Mouse (Mus musculus): ENCODE measurements around the gene Myo5c.

Myo5c gene

GRCm38 (mm10) chr9:75231841-75232746, at the start of gene Myo5c:
Gene Myo5c, plus strand, starts transcription at chr9:75232020.
- no peak for DNase-seq (ENCODE audit: low spot score in 2 of 2)

GRCm38 (mm10) chr9:75187646-75188260, 44.1 kb upstream of the Myo5c start:
- no peak for DNase-seq (ENCODE audit: low spot score in 2 of 2)

- DNase-seq (ENCODE audit: low spot score in 2 of 2) = no peak
Observed at GRCm38 (mm10) chr9:75193858-75194257, 38.0 kb upstream of the Myo5c start.

GRCm38 (mm10) chr9:75196335-75196734, 35.5 kb upstream of the Myo5c start:
- DNase-seq (ENCODE audit: low spot score in 2 of 2) = peak in 1 of 2 experiments; percentile 5

- peak; percentile 11 for DNase-seq (ENCODE audit: low spot score in 2 of 2)
Observed at GRCm38 (mm10) chr9:75197297-75197696, 34.5 kb upstream of the Myo5c start.

GRCm38 (mm10) chr9:75201506-75201905, 30.3 kb upstream of the Myo5c start:
- DNase-seq (ENCODE audit: low spot score in 2 of 2) = no peak

GRCm38 (mm10) chr9:75202036-75202435, 29.8 kb upstream of the Myo5c start:
- no peak for DNase-seq (ENCODE audit: low spot score in 2 of 2)

GRCm38 (mm10) chr9:75209246-75209645, 22.6 kb upstream of the Myo5c start:
- no peak for DNase-seq (ENCODE audit: low spot score in 2 of 2)

GRCm38 (mm10) chr9:75210269-75210668, 21.6 kb upstream of the Myo5c start:
- no peak for DNase-seq (ENCODE audit: low spot score in 2 of 2)

GRCm38 (mm10) chr9:75214743-75215413, 16.9 kb upstream of the Myo5c start:
- no peak for DNase-seq (ENCODE audit: low spot score in 2 of 2)

GRCm38 (mm10) chr9:75219942-75220341, 11.9 kb upstream of the Myo5c start:
- no peak for DNase-seq (ENCODE audit: low spot score in 2 of 2)

- DNase-seq (ENCODE audit: low spot score in 2 of 2) = no peak
Observed at GRCm38 (mm10) chr9:75221420-75222287, 10.2 kb upstream of the Myo5c start.

- DNase-seq (ENCODE audit: low spot score in 2 of 2) = no peak
Observed at GRCm38 (mm10) chr9:75232860-75233259, 1.0 kb downstream of the Myo5c start.

GRCm38 (mm10) chr9:75234271-75234741, 2.5 kb downstream of the Myo5c start:
- no peak for DNase-seq (ENCODE audit: low spot score in 2 of 2)

GRCm38 (mm10) chr9:75234983-75235627, 3.3 kb downstream of the Myo5c start:
- no peak for DNase-seq (ENCODE audit: low spot score in 2 of 2)

- no peak for DNase-seq (ENCODE audit: low spot score in 2 of 2)
Observed at GRCm38 (mm10) chr9:75235696-75236095, 3.9 kb downstream of the Myo5c start.

- DNase-seq (ENCODE audit: low spot score in 2 of 2) = no peak
Observed at GRCm38 (mm10) chr9:75236416-75237308, 4.8 kb downstream of the Myo5c start.

- no peak for DNase-seq (ENCODE audit: low spot score in 2 of 2)
Observed at GRCm38 (mm10) chr9:75238179-75238578, 6.4 kb downstream of the Myo5c start.

- no peak for DNase-seq (ENCODE audit: low spot score in 2 of 2)
Observed at GRCm38 (mm10) chr9:75243052-75243451, 11.2 kb downstream of the Myo5c start.
